Mouse (Mus musculus) regulatory T cell (primary cell): ENCODE measurements at regions not wholly inside any gene's neighbourhood (a gene's known extent, or its start where the extent isn't known, plus 50 kb on each side); places are given as distances from the start of the nearest gene placed in this dataset.

Experiments used
- in situ Hi-C: fragments of 300-600 bp; cut with MboI, MseI; formaldehyde crosslinking; loops from one replicate; pipeline ENCODE4 v1.15.1; 2025; ENCODE audit warnings: high pct_unique_total_duplicates

GRCm38 (mm10) chrX:99350233-99350632, 120.8 kb downstream of the Pja1 start:
- in situ Hi-C loops: no loop called here

- in situ Hi-C loops: no loop called here
Measured at GRCm38 (mm10) chrX:99340223-99340622, 130.8 kb downstream of the Pja1 start.

- in situ Hi-C loops: no loop called here
Measured at GRCm38 (mm10) chrX:99339081-99339876, 131.8 kb downstream of the Pja1 start.

GRCm38 (mm10) chrX:99336616-99337553, 134.2 kb downstream of the Pja1 start:
- in situ Hi-C loops: no loop called here

GRCm38 (mm10) chrX:99335886-99336589, 135.0 kb downstream of the Pja1 start:
- in situ Hi-C loops: no loop called here

GRCm38 (mm10) chrX:99332457-99332770, 138.7 kb downstream of the Pja1 start:
- in situ Hi-C loops: no loop called here

GRCm38 (mm10) chrX:99331764-99332456, 139.2 kb downstream of the Pja1 start:
- in situ Hi-C loops: no loop called here

GRCm38 (mm10) chrX:99330386-99330785, 140.7 kb downstream of the Pja1 start:
- in situ Hi-C loops: no loop called here

GRCm38 (mm10) chrX:99328576-99328975, 142.5 kb downstream of the Pja1 start:
- in situ Hi-C loops: no loop called here

- in situ Hi-C loops: no loop called here
Measured at GRCm38 (mm10) chrX:99326167-99326566, 144.9 kb downstream of the Pja1 start.

GRCm38 (mm10) chrX:99325460-99325859, 145.6 kb downstream of the Pja1 start:
- in situ Hi-C loops: no loop called here

- in situ Hi-C loops: no loop called here
Measured at GRCm38 (mm10) chrX:99324546-99325170, 146.4 kb downstream of the Pja1 start.

- in situ Hi-C loops: no loop called here
Measured at GRCm38 (mm10) chrX:99319791-99320190, 151.3 kb downstream of the Pja1 start.

- in situ Hi-C loops: no loop called here
Measured at GRCm38 (mm10) chrX:99319163-99319562, 151.9 kb downstream of the Pja1 start.

- in situ Hi-C loops: no loop called here
Measured at GRCm38 (mm10) chrX:99318141-99318540, 152.9 kb downstream of the Pja1 start.

- in situ Hi-C loops: no loop called here
Measured at GRCm38 (mm10) chrX:99317736-99318135, 153.3 kb downstream of the Pja1 start.

GRCm38 (mm10) chrX:99316410-99317056, 154.5 kb downstream of the Pja1 start:
- in situ Hi-C loops: no loop called here

- in situ Hi-C loops: no loop called here
Measured at GRCm38 (mm10) chrX:99299110-99299509, 163.2 kb downstream of the Efnb1 start.

GRCm38 (mm10) chrX:99294726-99295125, 158.8 kb downstream of the Efnb1 start:
- in situ Hi-C loops: no loop called here

GRCm38 (mm10) chrX:99293967-99294366, 158.0 kb downstream of the Efnb1 start:
- in situ Hi-C loops: no loop called here

GRCm38 (mm10) chrX:99292758-99293157, 156.8 kb downstream of the Efnb1 start:
- in situ Hi-C loops: no loop called here
